Mouse (Mus musculus) adrenal gland, postnatal 25 days (tissue): ENCODE measurements at regions not wholly inside any gene's neighbourhood (a gene's known extent, or its start where the extent isn't known, plus 50 kb on each side); places are given as distances from the start of the nearest gene placed in this dataset.
A peak's percentile ranks its signal among the peaks of the same experiment; 100 is the strongest.

Experiments used
- DNase-seq: peaks from one replicate; pipeline ENCODE4 v3.0.0; 2021; ENCODE audit warnings: mixed read lengths

DNA sequence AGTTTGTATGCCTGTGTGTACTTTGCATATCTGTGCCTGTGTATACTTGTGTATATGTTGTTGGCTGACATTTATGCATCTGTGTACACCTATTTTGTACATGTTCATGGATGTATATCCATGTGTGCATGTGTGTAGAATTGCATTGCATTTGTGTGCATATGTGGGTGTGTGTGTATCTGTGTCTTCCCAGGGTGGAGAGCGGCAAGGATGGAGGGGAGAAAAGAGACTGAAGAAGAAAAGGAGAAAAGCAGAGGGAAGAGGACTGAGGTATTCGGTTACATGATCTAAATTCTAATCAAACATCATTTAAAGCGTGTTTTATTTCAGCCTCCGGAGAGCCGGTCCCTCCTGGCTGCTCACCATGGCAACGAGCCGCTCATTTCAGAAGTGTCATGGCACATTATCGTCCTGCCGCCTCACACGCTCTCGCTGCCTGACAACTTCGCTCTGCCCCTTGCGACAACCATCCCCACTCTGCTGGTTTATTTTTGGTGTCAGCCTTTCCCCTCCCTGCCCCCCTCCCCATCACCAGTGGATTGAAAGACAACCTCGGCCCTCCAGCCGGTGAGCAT is 58.6 kb downstream of the Mrm1 start:
- DNase-seq: no peak

DNA sequence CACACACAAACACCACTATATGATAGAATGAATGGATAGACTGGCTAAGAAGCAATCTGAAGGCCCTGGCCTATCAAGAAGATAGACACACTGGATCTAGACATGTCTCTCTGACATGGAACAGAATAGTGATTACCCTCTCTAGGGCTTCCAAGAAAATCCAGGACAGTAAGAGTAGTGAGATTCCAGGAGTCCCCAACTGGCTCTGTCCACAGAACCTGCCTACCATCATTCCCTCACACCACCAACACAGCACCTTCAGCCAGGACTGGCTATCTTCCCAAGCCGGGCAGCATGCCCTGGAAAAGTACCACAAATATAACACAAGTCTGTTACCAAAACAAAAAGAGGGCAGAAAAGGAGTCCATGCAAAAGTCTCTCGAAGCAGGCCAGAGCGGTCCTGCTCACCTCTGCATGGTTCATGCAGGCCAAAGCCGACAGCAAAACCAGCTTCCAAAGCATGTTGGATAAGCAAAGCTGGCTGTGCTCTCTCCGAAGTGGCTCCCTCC is 59.8 kb downstream of the Mrm1 start:
- DNase-seq: peak; percentile 61

DNA sequence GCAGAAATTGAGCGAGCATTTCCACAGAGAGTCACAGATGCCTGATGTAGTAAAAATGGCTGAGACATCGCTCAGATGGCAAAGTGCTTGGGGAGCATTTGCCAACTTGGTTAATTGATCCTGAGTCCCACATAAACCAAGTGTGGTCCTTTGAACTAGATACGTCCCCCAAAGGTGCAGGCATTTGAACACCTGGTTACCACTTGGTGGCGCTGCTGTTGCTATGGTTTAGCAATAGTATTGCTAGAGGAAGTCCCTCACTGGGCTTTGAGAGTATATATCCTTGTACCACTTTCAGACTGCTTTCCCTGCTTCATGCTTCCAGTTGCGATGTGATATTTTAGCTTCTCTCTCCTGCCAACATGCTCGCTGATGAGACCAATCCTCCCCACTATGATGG is 67.3 kb downstream of the Mrm1 start:
- no peak for DNase-seq

DNA sequence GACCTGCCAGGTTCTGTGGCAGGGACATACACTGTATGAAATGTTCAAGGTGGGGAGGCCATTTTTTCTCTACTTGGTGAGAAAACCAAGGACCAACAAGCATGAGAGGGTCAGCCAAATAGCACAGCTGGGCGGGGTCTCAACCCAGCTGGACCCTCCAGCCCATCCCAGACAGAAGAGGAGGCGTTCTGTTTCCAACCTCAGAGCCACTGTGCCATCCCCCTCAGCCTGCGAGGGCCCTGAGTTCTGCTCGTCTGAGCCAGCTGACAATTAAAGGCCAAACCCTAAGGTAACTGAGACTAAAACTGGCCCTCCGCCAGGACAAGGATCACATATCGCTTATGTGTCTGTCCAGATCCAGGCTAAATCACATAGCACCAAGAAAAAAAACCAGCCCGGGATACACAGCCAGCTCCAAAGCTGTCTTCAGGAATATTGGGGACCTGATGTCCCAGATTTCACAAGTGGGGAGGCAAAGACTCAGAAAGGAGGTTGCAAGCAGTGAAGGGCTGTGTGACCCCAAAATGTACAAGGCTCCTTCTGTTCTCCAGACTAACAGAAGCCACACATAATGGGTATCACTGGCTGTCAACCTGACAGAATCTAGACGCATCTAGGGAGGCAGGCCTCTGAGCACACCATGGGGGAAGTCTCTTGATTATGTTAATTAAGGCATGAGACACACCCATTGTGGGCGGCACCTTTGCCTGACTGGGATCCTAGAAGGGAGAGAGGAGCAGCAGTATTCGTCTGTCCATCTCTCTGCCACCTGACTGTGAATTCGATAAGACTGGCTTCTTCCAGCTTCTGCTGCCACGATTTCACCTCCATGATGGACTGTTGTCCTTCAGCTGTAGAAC is 69.6 kb downstream of the Mrm1 start:
- peak; percentile 15 for DNase-seq

- no peak for DNase-seq
Observed at GRCm38 (mm10) chr11:84738769-84739589, 80.3 kb downstream of the Mrm1 start.

DNA sequence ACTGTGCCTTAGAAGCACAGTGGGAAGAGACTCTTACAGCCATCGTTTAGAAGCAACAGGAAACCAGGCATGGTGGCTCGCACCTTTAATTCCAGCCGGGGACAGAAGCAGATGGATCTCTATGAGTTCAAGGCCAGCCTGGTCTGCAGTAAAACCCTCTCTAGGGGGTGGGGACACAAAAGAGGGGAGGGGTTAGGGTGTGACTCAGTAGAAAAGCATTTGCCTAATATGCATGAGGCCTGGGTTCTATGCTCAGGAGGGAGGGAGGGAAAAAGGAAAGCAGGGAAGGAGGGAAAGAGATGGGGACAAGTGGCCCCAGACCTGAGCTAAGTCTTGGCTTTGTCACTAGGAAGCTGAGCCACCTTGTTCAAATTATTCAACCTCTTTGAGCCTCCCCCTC is 81.2 kb downstream of the Mrm1 start:
- DNase-seq: no peak

- DNase-seq: no peak
Observed at GRCm38 (mm10) chr11:84731890-84732289, 87.4 kb downstream of the Mrm1 start.

DNA sequence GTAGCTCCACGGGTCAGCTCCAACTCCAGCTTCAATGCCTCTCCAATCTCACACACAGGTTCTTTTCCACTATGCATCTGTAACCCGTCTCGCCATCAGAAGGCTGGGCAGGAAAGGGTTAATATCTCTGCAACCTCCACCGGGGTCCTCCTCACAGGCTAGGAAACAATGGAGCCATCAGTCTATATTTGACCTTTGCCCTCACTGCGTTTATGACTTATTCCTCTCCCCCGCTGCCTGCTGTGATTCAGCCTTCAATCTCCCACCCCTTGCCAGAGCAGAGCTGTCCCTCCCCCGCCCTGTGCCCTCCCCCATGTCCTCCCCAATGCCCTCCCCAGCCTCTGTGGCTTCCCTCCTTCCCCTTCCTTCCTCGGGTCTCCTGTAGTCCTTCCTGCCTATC is 89.1 kb downstream of the Mrm1 start:
- no peak for DNase-seq

- peak; percentile 50 for DNase-seq
Observed at GRCm38 (mm10) chr11:84729189-84729588, 90.1 kb downstream of the Mrm1 start.

GRCm38 (mm10) chr11:84725936-84726613 is 93.2 kb downstream of the Mrm1 start:
- DNase-seq: no peak

GRCm38 (mm10) chr11:84725177-84725792 is 94.0 kb downstream of the Mrm1 start:
- no peak for DNase-seq

DNA sequence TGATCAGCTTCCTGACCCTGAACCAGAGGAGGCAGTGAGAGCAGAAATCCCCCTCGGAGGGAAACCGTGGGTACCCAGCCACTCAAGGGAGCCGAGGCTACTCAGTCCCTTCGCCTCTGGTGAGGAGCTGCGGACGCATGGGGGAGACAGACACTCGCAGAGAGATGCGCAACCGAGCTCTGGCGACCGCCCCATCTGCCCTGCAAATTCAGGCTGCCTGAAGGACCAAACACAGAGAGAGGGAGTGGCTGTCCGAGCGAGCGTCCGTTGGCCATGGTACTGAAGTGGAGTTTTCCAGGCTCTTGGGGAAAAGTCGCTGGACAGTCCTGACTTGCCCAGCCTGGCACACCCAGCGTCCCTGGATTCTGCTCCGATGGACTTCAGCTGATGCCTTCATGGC is 95.2 kb downstream of the Mrm1 start:
- peak; percentile 32 for DNase-seq

DNA sequence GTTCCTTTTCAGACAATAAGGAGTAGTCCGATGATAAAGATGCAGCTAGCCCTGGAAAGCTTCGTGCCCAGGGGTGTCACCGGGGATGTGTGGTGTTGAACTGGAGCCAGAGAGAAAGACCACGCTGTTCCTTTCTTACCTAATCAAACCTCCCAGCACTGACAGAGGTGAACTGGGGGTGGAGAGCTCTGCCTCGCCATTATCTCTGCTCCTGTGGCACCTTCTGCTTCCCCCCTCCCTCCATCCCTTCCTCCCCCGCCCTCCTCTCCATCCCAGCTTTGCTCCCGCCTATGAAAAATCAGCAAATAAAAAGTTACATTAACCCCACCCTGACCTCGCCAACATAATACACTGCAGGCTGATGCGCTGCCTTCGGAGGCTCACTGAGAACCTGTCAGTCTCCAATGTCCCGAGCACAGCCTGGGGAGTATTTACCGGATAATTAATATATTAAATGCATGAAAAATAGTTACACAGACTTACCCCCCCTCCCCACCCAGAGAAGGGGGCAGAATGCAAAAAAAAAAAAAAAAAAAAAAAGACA is 96.6 kb downstream of the Mrm1 start:
- no peak for DNase-seq

- DNase-seq: no peak
Observed at GRCm38 (mm10) chr11:84721979-84722378, 97.3 kb downstream of the Mrm1 start.

DNA sequence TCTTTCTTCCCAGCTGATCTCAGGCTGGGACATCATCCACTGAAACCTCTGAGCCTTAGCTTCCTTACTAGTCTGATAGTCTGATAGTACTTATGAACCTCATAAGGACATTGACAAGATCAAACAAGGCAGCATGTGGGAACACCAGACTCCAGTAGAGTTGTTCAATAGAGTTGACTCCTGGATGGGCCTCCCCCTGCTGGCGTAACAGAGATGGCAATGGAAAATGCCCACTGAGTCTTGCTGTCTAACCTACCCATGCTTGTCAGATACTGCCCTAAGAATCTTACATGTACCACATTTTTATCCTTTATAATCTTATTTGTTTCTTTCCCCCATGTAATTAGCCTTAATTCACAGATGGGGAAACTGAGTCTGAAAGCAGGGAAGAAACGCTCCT is 98.2 kb downstream of the Mrm1 start:
- no peak for DNase-seq

- DNase-seq: no peak
Observed at GRCm38 (mm10) chr11:84719781-84720180, 99.5 kb downstream of the Mrm1 start.

GRCm38 (mm10) chr11:84712731-84713130 is 106.6 kb downstream of the Mrm1 start:
- no peak for DNase-seq

DNA sequence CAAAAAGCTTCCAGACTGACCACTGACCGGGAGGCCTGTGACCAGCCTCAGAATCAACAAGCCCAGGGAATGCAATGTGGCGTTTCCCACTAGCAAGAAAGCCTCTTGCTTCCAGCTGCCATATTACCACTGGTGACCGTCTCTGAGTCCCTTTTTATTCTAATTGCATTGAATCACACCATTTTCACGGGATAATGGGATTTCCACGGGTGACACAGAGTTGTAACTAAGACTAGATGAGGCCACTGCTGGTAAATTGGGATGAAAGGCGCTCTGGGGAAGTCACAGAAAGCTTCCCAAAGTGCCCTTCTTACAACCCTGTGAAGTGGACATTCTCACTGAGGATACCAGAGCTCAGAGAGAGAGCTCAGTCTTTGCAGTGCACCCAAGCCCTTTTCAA is 107.4 kb downstream of the Mrm1 start:
- no peak for DNase-seq

DNA sequence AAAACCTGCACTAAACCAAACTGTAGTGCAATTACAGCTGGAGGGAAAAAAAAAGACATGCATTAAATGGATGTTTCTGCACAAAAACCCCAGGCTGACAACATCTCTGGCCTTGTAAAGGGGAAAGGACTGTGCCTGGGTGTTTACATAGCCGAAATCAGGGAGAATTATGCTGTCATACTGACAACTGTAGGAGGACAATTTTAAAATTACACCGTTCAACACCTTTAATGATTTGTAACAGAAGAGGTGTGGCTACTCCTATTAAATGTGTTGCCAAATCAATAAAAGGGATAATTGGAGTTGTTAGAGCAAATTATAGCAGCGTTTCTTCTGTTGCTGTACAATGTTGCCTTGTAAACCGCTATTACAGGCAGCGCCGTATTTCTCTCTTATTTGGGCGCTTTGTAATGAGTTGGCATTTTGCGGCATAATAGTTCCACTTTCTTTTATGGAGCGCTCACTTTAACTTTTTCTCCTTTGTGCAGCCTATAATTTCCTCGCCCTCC is 111.0 kb downstream of the Mrm1 start:
- no peak for DNase-seq

DNA sequence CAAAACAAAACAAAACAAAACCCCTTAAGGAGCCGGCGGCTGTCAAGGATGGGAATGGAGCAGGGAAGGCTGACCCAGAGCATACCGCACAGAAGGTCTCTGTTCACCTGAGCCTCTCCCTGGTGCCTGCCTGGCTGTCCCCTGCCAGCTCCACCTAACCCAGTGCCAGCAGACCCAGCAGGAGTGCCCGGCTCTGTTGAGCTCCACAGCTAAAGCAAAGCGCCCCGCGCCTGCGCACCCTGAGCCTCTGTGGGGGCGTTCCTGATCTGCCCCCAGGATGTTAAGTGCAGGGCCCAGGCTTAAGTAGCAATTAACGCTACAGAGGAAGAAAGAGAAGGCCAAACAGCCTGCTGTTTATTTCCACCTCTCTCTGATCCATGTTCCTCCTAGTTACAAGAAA is 111.5 kb downstream of the Mrm1 start:
- no peak for DNase-seq

- no peak for DNase-seq
Observed at GRCm38 (mm10) chr11:84706692-84707091, 112.6 kb downstream of the Mrm1 start.
